Mouse (Mus musculus) ovary, postnatal 36 days (tissue): Measurements from ENCODE around the gene Zc3h13.

Source experiments
- DNase-seq: peaks from one replicate; pipeline ENCODE4 v3.0.0; 2022; ENCODE audit warnings: low spot score, mixed read lengths

The Zc3h13 gene

DNA sequence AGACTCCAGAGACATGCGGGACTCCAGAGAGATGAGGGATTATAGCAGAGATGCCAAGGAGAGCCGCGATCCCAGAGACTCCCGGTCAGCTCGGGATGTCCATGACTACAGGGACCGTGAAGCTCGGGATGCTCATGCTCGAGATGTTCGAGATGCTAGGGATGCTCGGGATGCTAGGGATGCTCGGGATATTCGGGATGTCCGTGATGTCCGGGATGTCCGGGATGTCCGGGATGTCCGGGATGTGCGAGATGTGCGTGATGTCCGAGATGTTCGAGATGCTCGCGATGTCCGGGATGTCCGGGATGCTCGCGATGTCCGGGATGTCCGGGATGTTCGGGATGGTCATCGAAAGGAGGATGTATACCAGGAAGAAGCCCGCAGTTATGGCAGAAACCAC, 39.2 kb downstream of the Zc3h13 start:
- DNase-seq, result no peak

DNA sequence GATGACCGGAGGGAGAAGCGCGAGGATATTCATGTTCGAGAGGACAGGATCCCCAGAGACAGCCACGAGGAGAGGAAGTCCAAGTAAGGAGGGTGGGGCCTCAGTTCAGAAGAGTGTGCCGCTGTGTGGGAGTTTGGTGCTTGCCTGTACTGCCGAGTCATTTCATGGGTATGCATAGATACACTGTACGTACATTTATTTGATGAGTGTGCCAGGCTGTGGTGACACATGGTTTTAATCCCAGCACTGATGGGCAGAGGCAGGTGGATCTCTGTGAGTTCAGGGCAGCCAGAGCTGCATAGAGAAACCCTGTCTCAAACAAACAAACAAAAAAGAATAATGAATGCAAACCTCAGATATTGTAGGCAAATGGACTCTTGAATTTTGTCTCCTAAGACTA, 43.9 kb downstream of the Zc3h13 start:
- DNase-seq, result no peak

DNA sequence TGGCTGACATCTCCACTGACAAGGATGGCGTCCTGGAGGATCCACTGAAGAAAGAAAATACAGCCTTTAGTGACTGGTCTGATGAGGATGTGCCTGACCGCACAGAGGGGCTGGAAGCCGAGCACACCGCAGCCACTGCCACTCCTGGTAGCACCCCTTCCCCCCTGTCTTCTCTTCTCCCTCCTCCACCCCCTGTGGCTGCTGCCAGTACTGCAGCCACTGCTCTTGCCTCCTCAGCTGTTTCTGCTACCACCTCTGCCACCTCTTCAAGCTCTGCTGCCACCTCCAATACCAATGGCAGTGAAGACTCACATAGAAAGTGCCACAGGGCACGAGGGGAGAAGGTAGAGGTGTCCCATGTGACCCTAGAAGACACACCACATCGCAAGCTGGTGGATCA, 46.4 kb downstream of the Zc3h13 start:
- no peak for DNase-seq

DNA sequence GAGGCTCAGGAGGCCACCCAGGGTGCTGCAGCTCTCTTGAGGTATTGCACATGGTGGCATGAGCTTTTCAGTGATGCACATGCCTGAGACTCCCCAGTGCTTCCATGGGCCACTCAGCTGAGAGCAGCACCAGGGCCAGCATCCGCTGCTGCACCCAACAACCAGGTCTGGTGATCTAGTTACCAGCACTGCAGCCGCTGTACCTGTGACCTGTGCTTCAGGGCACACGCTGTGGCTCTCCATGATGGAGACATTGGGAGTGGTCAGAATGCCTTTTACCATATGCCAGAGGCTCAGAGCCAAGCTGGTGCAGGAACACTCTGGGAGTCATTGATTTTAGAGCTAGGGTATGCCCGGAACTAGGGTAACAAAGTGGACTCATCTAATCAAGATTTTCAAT, 50.1 kb downstream of the Zc3h13 start:
- DNase-seq, result no peak

DNA sequence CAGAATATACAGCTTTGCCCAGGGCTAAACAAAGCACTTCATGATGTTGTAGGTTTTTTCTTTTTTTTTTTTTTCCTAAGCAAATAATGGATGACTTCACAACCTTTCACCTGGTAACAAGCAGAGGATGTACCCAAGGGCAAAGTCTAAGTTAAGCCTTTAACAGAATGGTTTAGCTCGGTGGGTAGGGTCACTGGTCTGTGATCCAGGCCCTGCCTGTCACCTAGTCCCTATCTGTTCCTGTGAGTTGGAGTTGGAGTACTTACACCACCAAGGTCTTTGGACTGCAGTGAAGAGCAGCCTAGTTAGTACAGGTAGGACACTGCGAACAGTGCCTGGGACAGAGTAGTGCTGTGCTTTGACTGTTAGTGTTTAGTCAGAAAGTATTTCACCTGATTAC, 53.7 kb downstream of the Zc3h13 start:
- DNase-seq, result no peak

DNA sequence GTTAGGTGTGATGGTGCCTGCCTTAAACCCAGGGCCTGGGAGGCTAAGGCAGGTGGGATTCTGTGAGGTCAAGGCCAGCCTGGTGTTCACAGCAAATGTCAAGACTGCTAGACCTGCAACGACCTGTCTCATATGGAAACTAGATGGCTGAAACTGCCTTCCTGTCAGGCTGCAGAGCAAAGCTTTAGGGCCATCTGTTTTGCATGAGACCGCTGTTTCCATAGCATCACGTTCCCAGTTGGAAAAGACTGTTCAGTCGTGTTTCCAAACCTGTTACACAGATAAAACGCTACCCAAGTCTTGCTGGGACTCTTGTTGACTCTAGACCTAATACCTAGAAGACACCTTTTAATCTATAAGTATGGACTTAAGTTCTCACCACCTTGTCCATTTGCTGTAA, 61.9 kb downstream of the Zc3h13 start:
- no peak for DNase-seq

DNA sequence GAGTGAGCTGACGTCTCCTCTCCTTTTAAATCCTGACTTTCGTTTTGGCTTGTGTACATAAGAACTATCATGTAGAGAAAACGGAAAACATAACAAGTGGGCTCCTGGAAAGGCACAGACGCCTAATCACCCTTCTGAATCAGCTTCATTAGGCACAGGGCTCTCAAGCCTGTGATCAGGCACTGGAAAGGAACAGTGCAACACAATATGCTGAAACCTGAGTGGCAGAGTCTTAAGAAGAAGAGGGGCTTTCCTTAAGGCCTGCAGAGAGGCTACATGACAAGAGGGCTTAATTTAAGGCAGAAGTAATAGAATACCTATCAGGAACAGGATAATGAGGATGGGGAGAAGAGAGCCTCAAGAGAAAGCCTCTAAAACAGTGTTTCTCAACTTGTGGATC, 67.5 kb downstream of the Zc3h13 start:
- DNase-seq, result no peak

DNA sequence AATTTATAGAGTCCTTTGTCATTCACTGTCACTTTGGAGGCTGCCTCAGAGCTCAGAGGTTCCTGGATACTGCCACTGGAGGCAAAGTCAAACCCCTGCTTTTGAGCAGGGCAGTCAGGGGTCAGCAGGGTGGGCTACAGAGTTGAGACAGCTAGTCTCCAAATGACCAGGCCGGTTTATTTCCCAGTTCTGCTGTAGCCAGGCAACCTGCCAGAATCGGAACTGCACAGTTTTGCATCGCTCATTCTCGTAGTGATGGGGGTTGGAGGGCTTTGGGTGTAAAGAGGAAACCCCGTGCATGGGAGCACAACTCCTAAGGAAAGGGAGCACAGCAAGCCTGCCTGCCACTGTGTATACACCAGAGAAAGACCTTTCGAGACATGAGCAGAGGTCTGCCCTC, 79.1 kb downstream of the Zc3h13 start:
- no peak for DNase-seq

DNA sequence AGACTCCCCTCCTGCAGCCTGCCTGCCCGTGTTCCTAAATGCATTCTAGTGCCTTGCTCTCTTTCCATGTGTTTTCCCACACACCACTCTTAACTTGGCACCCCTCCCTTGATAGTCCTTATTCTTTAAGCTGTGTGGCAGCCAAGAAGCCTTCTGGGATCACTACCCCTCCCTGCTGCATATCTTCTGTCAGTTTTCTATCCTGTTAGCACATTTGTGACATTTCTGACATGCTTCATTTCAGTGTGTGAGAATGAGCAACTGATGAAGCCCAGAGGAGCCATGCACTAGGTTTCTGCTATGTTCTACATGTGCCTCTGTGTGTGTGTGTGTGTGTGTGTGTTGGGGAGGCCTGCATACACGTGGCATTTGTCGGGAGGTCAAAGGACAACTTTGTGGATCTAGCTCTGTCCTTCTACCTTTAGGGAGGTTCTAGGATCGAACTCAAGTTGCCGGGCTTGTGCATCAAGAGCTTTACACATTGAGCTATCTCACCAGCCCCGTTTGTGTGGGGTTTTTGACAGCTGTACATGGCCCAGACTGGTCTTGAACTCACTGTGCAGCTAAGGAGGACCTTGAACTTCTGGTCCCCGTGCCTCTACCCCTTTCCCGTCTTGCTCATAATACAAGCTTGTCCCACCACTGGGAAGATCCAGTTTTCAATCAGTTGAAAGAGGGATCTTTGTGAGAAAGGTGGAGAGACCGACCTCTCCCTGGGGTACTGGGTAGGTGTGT, 81.3 kb downstream of the Zc3h13 start:
- DNase-seq, result no peak

DNA sequence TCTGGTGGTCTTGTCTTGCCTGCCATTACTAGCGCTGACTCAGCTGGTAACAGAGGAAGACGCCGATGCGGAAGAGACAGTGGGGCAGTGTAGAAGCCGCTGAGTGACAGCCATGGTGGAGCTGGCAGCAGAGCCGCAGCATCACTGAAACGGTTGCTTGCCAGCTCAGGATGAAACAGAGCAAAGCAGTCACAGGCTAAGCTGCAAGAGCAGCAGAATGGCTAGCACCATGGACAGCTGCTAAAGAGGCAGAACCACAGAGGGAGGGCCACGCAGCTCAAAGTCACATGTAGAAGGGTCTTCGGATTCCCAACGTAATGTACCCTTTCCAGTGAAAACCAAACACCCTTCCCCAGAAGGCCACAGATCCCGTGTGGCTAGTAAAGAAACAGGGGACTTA, 82.6 kb downstream of the Zc3h13 start:
- DNase-seq, result peak; percentile 11

DNA sequence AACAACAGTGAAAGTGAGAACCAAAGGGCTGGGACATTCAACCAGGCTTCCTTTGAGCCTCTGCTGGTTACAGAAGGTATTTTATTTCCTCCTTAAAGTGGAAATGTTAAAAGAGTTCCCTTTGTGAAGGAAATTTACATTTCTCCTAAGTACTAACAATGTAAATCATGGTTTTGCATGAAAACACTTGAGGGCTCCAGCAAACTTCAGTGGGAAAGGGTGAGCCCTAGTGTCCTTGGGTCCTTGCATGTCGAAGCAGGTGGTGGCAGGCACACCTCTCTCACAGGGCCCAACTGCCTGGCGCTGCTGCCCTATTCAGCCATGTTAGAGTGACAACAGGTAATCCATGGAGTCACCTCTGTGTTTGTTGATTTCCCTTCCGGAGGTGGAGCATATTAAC, 83.3 kb downstream of the Zc3h13 start:
- DNase-seq, result no peak

DNA sequence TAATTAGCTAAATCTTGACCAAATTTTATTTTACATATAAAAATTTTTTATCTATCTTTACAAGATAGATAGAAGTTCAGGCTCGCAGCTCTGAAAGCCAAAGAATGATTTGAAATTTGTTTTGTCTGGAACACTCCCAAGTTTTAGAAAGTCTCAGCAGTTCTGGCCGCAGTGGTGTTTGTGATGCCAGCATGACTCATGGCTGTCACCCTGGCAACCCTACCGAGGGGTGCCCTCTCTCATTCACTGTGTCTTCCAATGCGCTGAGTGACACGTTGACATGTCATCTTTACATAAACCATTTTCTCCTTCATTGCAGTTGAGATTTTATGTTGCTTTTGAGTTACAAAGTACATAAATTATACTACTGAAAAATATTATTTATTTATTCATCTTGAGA, 85.7 kb downstream of the Zc3h13 start:
- DNase-seq, result peak; percentile 8

DNA sequence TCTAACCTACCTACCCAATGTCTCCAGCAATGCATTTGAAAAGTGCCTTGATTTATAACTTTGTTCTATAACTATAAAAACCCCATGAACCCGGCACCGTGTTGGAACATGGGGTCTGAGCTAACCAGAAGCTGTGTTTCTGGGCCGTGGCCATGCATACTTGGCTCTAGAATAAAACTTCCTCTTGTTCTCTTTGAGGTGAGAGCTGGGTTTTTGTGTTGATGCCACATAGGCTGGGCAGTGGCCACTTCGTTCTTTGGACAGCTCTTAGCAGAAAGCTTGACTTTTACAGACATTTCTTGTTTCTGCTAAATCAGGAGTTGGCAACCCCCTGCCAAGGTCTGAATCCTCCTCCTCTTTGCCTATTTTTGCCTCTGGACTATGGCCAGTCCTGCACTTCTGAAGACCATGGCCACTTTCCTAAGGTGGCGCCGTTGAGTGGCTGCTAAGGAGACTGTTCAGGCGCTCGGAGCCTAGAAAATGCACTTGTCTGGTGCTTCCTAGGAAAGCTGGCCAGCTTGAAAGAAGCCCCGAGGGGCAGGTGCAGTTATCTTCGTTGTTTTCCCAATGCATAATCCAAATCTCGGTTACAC, 90.9 kb downstream of the Zc3h13 start:
- peak; percentile 27 for DNase-seq

DNA sequence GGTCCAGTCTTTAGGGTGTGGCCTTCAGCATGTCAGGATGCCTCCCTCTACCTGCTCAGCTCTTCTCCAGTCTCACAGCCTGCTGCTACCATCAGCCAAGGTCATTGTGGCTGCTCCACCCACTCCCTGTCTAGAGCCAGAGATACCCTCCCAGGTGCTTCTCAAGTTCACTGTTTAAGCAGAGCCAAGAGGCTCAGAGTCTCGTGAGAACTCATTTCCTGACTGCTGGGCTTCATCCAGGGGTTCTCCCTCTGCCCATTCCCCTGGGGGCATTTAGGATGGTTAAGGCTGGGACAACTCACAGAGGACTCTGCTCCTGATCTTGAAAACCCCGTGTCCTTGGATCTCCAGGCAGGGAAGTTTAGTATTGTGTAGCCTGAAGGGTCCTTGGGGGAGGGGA, 92.1 kb downstream of the Zc3h13 start:
- no peak for DNase-seq

DNA sequence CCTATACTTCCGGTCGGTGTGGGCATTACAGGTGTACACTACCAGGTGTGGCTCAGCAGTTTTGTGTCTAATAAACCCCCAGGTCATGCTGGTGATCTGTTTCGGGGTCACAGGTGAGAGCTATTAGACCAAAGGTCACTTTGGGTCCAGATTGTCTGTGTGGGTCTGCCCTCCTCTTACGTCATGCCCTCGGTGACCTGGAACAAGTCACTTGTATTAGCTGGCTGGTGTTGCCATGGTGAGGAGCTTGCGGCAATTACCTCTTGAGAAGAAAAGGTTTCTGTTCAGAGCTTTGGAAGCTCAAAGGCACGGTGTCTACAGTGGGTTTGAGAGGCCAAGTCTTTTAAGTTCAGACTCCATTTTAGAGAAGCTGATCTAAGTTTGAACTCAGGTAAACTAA, 93.4 kb downstream of the Zc3h13 start:
- DNase-seq, result no peak
